Mouse (Mus musculus): ENCODE data around the gene Mark4. TPM values are rescaled to one million over a fixed set of nuclear protein-coding genes. Genes with fewer than 3 reads are reported as not detected.

Mark4 gene
- polyA plus RNA-seq, 1 experiment from 2014 or later = 8.9 TPM

- H3K27ac ChIP-seq = no peak overlapping the region
- no peaks in the 10 kb centered on the region for H3K4me1 ChIP-seq
- WGBS = 89% methylated on average over 16 of the region's 16 CpGs
- DNase-seq (ENCODE audit: low spot score) = no peak
- H3K27me3 ChIP-seq (ENCODE audit: insufficient read depth, poor library complexity, severe bottlenecking) = no peaks in the 10 kb centered on the region
- H3K4me3 ChIP-seq = no peak overlapping the region
- no peaks in the 10 kb centered on the region for H3K9me3 ChIP-seq
- H3K36me3 ChIP-seq = peaks cover 97% of the 10 kb centered on the region
These were observed 10.9 kb downstream of the Mark4 start for GRCm38 (mm10) chr7:19447689-19448088.

GRCm38 (mm10) chr7:19444801-19445200 is 13.8 kb downstream of the Mark4 start:
- DNase-seq (ENCODE audit: low spot score) = no peak
- WGBS = 80% methylated on average over 12 of the region's 12 CpGs
- H3K27ac ChIP-seq = no peak overlapping the region
- peaks cover 97% of the 10 kb centered on the region for H3K36me3 ChIP-seq
- H3K4me3 ChIP-seq = no peak overlapping the region
- no peaks in the 10 kb centered on the region for H3K27me3 ChIP-seq (ENCODE audit: insufficient read depth, poor library complexity, severe bottlenecking)
- H3K4me1 ChIP-seq = no peaks in the 10 kb centered on the region
- H3K9me3 ChIP-seq = no peaks in the 10 kb centered on the region

GRCm38 (mm10) chr7:19443344-19443743 is 15.3 kb downstream of the Mark4 start:
- Histone ChIP-seq H3K9me3 (no peaks in the 10 kb centered on the region), H3K36me3 (peaks cover 93% of the 10 kb centered on the region), H3K4me3 (no peak overlapping the region), H3K4me1 (no peaks in the 10 kb centered on the region), H3K27ac (no peak overlapping the region), H3K27me3 (ENCODE audit: insufficient read depth, poor library complexity, severe bottlenecking) (no peaks in the 10 kb centered on the region)
- WGBS = 34% methylated on average over 3 of the region's 3 CpGs
- no peak for DNase-seq (ENCODE audit: low spot score)

- Histone ChIP-seq H3K27me3 (ENCODE audit: insufficient read depth, poor library complexity, severe bottlenecking) (no peaks in the 10 kb centered on the region), H3K4me3 (no peak overlapping the region), H3K9me3 (no peaks in the 10 kb centered on the region), H3K27ac (no peak overlapping the region), H3K4me1 (no peaks in the 10 kb centered on the region), H3K36me3 (peaks cover 93% of the 10 kb centered on the region)
- DNase-seq (ENCODE audit: low spot score) = no peak
- 67% methylated on average over 9 of the region's 9 CpGs for WGBS
These were observed 17.1 kb downstream of the Mark4 start for GRCm38 (mm10) chr7:19441448-19442091.

GRCm38 (mm10) chr7:19437048-19437447 is 21.6 kb downstream of the Mark4 start:
- H3K4me3 ChIP-seq = no peak overlapping the region
- no peaks in the 10 kb centered on the region for H3K4me1 ChIP-seq
- 0 out of 2 replicates have a peak, but pooled peaks cover 2% of the 10 kb centered on the region for H3K9me3 ChIP-seq
- peaks cover 96% of the 10 kb centered on the region for H3K36me3 ChIP-seq
- H3K27me3 ChIP-seq (ENCODE audit: insufficient read depth, poor library complexity, severe bottlenecking) = no peaks in the 10 kb centered on the region
- no peak for DNase-seq (ENCODE audit: low spot score)
- H3K27ac ChIP-seq = no peak overlapping the region
- 81% methylated on average over 9 of the region's 9 CpGs for WGBS

- Histone ChIP-seq H3K4me1 (no peaks in the 10 kb centered on the region), H3K27me3 (ENCODE audit: insufficient read depth, poor library complexity, severe bottlenecking) (no peaks in the 10 kb centered on the region), H3K4me3 (no peak overlapping the region), H3K36me3 (peaks cover 96% of the 10 kb centered on the region), H3K27ac (no peak overlapping the region), H3K9me3 (0 out of 2 replicates have a peak, but pooled peaks cover 2% of the 10 kb centered on the region)
- DNase-seq (ENCODE audit: low spot score) = no peak
- WGBS = 89% methylated on average over 2 of the region's 2 CpGs
These were observed 22.3 kb downstream of the Mark4 start for GRCm38 (mm10) chr7:19436276-19436675.

GRCm38 (mm10) chr7:19432475-19432874 is 26.1 kb downstream of the Mark4 start:
- Histone ChIP-seq H3K27me3 (ENCODE audit: insufficient read depth, poor library complexity, severe bottlenecking) (no peaks in the 10 kb centered on the region), H3K27ac (no peak overlapping the region), H3K36me3 (peaks cover 100% of the 10 kb centered on the region), H3K4me3 (no peak overlapping the region), H3K9me3 (0 out of 2 replicates have a peak, but pooled peaks cover 2% of the 10 kb centered on the region), H3K4me1 (no peaks in the 10 kb centered on the region)
- 93% methylated on average over 2 of the region's 2 CpGs for WGBS
- no peak for DNase-seq (ENCODE audit: low spot score)

- Histone ChIP-seq H3K4me3 (no peak overlapping the region), H3K27ac (no peak overlapping the region), H3K9me3 (0 out of 2 replicates have a peak, but pooled peaks cover 2% of the 10 kb centered on the region), H3K4me1 (no peaks in the 10 kb centered on the region), H3K36me3 (peaks cover 100% of the 10 kb centered on the region), H3K27me3 (ENCODE audit: insufficient read depth, poor library complexity, severe bottlenecking) (no peaks in the 10 kb centered on the region)
- DNase-seq (ENCODE audit: low spot score) = no peak
- 90% methylated on average over 6 of the region's 6 CpGs for WGBS
These were observed 28.2 kb downstream of the Mark4 start for GRCm38 (mm10) chr7:19430402-19430801.

- H3K27ac ChIP-seq = no peak overlapping the region
- 72% methylated on average over 8 of the region's 8 CpGs for WGBS
- no peaks in the 10 kb centered on the region for H3K4me1 ChIP-seq
- H3K27me3 ChIP-seq (ENCODE audit: insufficient read depth, poor library complexity, severe bottlenecking) = no peaks in the 10 kb centered on the region
- H3K4me3 ChIP-seq = no peak overlapping the region
- DNase-seq (ENCODE audit: low spot score) = no peak
- H3K36me3 ChIP-seq = peaks cover 100% of the 10 kb centered on the region
- 0 out of 2 replicates have a peak, but pooled peaks cover 2% of the 10 kb centered on the region for H3K9me3 ChIP-seq
These were observed 28.9 kb downstream of the Mark4 start for GRCm38 (mm10) chr7:19429726-19430125.

- 75% methylated on average over 15 of the region's 15 CpGs for WGBS
- DNase-seq (ENCODE audit: low spot score) = no peak
- peaks cover 85% of the 10 kb centered on the region for H3K36me3 ChIP-seq
- H3K27ac ChIP-seq = no peak overlapping the region
- no peak overlapping the region for H3K4me3 ChIP-seq
- 0 out of 2 replicates have a peak, but pooled peaks cover 2% of the 10 kb centered on the region for H3K9me3 ChIP-seq
- no peaks in the 10 kb centered on the region for H3K4me1 ChIP-seq
- H3K27me3 ChIP-seq (ENCODE audit: insufficient read depth, poor library complexity, severe bottlenecking) = no peaks in the 10 kb centered on the region; the same call in 1 of the 2 replicates
These were observed 30.5 kb downstream of the Mark4 start for GRCm38 (mm10) chr7:19427999-19428650.

- H3K4me1 ChIP-seq = no peaks in the 10 kb centered on the region
- H3K4me3 ChIP-seq = no peak overlapping the region
- 86% methylated on average over 6 of the region's 6 CpGs for WGBS
- DNase-seq (ENCODE audit: low spot score) = no peak
- H3K36me3 ChIP-seq = peaks cover 73% of the 10 kb centered on the region
- H3K27ac ChIP-seq = no peak overlapping the region
- H3K27me3 ChIP-seq (ENCODE audit: insufficient read depth, poor library complexity, severe bottlenecking) = peaks cover 5% of the 10 kb centered on the region; the same call in 1 of the 2 replicates
- H3K9me3 ChIP-seq = no peaks in the 10 kb centered on the region
These were observed 31.7 kb downstream of the Mark4 start for GRCm38 (mm10) chr7:19426888-19427287.

- 70% methylated on average over 6 of the region's 6 CpGs for WGBS
- peaks cover 9% of the 10 kb centered on the region; the same call in 1 of the 2 replicates for H3K27me3 ChIP-seq (ENCODE audit: insufficient read depth, poor library complexity, severe bottlenecking)
- H3K36me3 ChIP-seq = peaks cover 67% of the 10 kb centered on the region
- no peak for DNase-seq (ENCODE audit: low spot score)
- no peaks in the 10 kb centered on the region for H3K9me3 ChIP-seq
- H3K4me3 ChIP-seq = 0 out of 2 replicates have a peak overlapping the region, but pooled peaks have one; percentile 2
- no peak overlapping the region for H3K27ac ChIP-seq
- 0 out of 2 replicates have a peak, but pooled peaks cover 2% of the 10 kb centered on the region for H3K4me1 ChIP-seq
These were observed 32.3 kb downstream of the Mark4 start for GRCm38 (mm10) chr7:19426349-19426748.

GRCm38 (mm10) chr7:19424051-19424450 is 34.6 kb downstream of the Mark4 start:
- H3K27me3 ChIP-seq (ENCODE audit: insufficient read depth, poor library complexity, severe bottlenecking) = peaks cover 31% of the 10 kb centered on the region
- no peak overlapping the region for H3K27ac ChIP-seq
- no peak for DNase-seq (ENCODE audit: low spot score)
- H3K36me3 ChIP-seq = peaks cover 44% of the 10 kb centered on the region
- peaks cover 15% of the 10 kb centered on the region for H3K4me1 ChIP-seq
- no peak overlapping the region for H3K4me3 ChIP-seq
- H3K9me3 ChIP-seq = no peaks in the 10 kb centered on the region
- 57% methylated on average over 4 of the region's 4 CpGs for WGBS

Measured in heart, embryonic 10.5 days (tissue).